Mouse (Mus musculus) megakaryocyte, embryonic 14.5 days (primary cell): ENCODE data around the gene Lingo1.

Experiments used
- FLI1 ChIP-seq: IDR thresholded peaks from 2 replicates; pipeline ENCODE4 v1.6.1; 2012; ENCODE audit warnings: low read length, inconsistent platforms, mixed read lengths
- GATA1 ChIP-seq: IDR thresholded peaks from 3 replicates; pipeline ENCODE4 v1.6.1; 2012; ENCODE audit warnings: mixed read lengths, low read length, inconsistent platforms, borderline replicate concordance

- TF ChIP-seq GATA1 (no peak), FLI1 (no peak)
Observed at GRCm38 (mm10) chr9:56584043-56584424, 212.2 kb downstream of the Lingo1 start.
